Mouse (Mus musculus): ENCODE measurements around the gene Acacb. TPM values are rescaled to one million over a fixed set of nuclear protein-coding genes. Genes with fewer than 3 reads are reported as not detected.

Acacb gene
- polyA plus RNA-seq, 1 experiment from 2014 or later: 2.5 TPM

DNA sequence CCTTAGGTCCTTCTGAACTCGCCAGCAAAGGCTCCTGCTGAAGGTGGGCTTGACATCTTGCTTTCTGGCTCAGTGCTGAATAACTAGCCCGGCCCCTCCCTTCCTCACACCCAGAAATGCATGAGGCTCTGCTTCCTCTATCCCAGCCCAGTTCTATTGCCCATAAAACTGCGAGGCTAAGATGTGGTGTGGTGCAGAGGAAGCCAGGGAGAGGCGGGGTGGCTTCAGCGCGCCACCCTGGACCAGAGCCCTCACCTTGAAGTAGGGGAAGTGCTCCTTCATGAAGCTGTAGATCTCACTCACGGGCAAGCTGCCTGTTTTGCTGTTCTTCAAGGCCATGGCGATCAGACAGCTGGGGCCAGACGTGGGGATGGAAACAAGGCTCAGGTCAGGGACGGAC lies 113.2 kb downstream of the Acacb start:
- Histone ChIP-seq H3K4me1 (ENCODE audit: control insufficient read depth, insufficient read depth, low read length) (no peaks in the 10 kb centered on the region), H3K9me3 (ENCODE audit: control insufficient read depth, low read depth, low read length) (no peaks in the 10 kb centered on the region), H3K36me3 (ENCODE audit: control insufficient read depth, insufficient read depth, low read length) (no peaks in the 10 kb centered on the region), H3K4me2 (replicated peaks; ENCODE audit: low read depth, low read length) (no peak overlapping the region), H3K4me3 (ENCODE audit: low read depth, low read length) (no peak overlapping the region), H3K27me3 (ENCODE audit: control insufficient read depth, insufficient read depth, low read length) (no peaks in the 10 kb centered on the region), H3K9ac (replicated peaks; ENCODE audit: low read depth, low read length) (no peak overlapping the region), H3K27ac (ENCODE audit: low read length) (no peak overlapping the region)
- 73% methylated on average over 10 of the region's 10 CpGs for WGBS
- ATAC-seq (ENCODE audit: insufficient number of reproducible peaks, insufficient read depth, low FRiP score, low read depth): no peak

DNA sequence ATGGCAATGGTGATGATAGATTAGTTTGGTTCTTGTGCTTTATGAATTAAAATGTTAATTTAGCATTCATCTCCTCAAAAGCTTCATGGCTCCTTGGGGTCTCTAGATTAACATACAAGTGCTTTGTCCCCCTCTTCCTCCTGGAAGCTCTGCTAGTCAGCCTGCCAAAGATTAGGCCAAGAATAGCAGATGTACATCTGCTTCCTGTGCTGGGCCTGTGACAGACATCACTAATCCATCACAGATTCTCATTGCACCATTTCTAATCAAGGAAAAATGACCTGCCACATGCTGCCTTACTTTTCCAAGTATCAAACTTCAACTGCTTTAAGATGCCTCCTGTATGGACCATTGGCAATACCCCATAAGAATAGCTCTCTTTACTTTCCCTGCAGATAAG lies 115.2 kb downstream of the Acacb start:
- H3K36me3 ChIP-seq (ENCODE audit: control insufficient read depth, insufficient read depth, low read length): no peaks in the 10 kb centered on the region
- ATAC-seq (ENCODE audit: insufficient number of reproducible peaks, insufficient read depth, low FRiP score, low read depth): no peak

DNA sequence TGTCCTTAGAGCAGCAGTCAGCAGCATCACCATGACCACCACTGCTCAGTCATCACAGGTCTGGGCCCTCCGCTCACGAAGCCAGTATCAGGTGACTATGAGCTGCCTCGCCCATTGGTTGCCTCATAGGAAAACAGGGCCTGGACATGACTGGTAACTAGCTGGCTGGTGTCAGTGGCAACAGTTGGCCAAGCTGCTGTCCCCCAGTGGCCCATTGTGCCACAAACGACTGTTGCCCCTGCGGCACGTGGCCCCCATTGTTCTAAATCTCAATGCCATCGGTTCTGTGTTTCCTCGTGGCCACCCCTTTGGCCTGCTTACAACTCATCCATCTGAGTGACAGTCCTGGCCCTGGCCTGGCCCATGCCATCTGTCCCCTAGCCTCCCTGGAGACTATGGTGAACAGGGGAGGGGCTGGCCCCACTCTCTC lies 117.7 kb downstream of the Acacb start:
- Histone ChIP-seq H3K27me3 (ENCODE audit: control insufficient read depth, insufficient read depth, low read length) (no peaks in the 10 kb centered on the region), H3K4me3 (ENCODE audit: low read depth, low read length) (no peak overlapping the region), H3K36me3 (ENCODE audit: control insufficient read depth, insufficient read depth, low read length) (no peaks in the 10 kb centered on the region), H3K9ac (replicated peaks; ENCODE audit: low read depth, low read length) (no peak overlapping the region), H3K4me1 (ENCODE audit: control insufficient read depth, insufficient read depth, low read length) (no peaks in the 10 kb centered on the region), H3K4me2 (replicated peaks; ENCODE audit: low read depth, low read length) (no peak overlapping the region), H3K9me3 (ENCODE audit: control insufficient read depth, low read depth, low read length) (no peaks in the 10 kb centered on the region), H3K27ac (ENCODE audit: low read length) (no peak overlapping the region)
- WGBS: 73% methylated on average over 8 of the region's 8 CpGs
- ATAC-seq (ENCODE audit: insufficient number of reproducible peaks, insufficient read depth, low FRiP score, low read depth): no peak

More for the DNA sequence above, 115.2 kb downstream of the Acacb start:
- H3K4me2 ChIP-seq (replicated peaks; ENCODE audit: low read depth, low read length): no peak overlapping the region
- no peak overlapping the region for H3K9ac ChIP-seq (replicated peaks; ENCODE audit: low read depth, low read length)
- no peaks in the 10 kb centered on the region for H3K27me3 ChIP-seq (ENCODE audit: control insufficient read depth, insufficient read depth, low read length)
- no peaks in the 10 kb centered on the region for H3K4me1 ChIP-seq (ENCODE audit: control insufficient read depth, insufficient read depth, low read length)
- H3K9me3 ChIP-seq (ENCODE audit: control insufficient read depth, low read depth, low read length): no peaks in the 10 kb centered on the region
- no peak overlapping the region for H3K4me3 ChIP-seq (ENCODE audit: low read depth, low read length)
- no peak overlapping the region for H3K27ac ChIP-seq (ENCODE audit: low read length)

DNA sequence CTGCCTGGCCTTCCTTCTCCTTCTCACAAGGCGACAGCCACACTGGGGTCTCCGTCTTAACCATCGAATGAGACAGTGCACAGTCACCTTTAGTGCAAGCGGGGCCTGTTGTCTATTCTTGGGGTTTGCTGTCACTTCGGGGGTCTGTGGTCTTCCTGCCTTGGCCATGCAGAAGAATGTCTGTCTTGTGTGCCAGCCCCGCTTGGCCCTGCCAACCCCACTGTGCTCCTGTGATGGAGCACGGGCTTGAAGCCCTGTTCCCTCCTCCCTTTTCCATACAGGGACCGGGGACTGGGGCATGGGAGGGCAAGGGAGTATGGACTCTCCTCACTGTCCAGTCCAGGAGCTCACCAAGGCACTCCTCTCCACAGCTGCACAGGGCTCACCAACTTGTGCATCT lies 118.5 kb downstream of the Acacb start:
- 0 out of 2 replicates have a peak, but pooled peaks cover 2% of the 10 kb centered on the region for H3K4me1 ChIP-seq (ENCODE audit: control insufficient read depth, insufficient read depth, low read length)
- H3K9ac ChIP-seq (replicated peaks; ENCODE audit: low read depth, low read length): no peak overlapping the region
- H3K27ac ChIP-seq (ENCODE audit: low read length): no peak overlapping the region
- 84% methylated on average over 8 of the region's 8 CpGs for WGBS
- H3K9me3 ChIP-seq (ENCODE audit: control insufficient read depth, low read depth, low read length): no peaks in the 10 kb centered on the region
- H3K27me3 ChIP-seq (ENCODE audit: control insufficient read depth, insufficient read depth, low read length): no peaks in the 10 kb centered on the region
- no peak overlapping the region for H3K4me3 ChIP-seq (ENCODE audit: low read depth, low read length)
- H3K4me2 ChIP-seq (replicated peaks; ENCODE audit: low read depth, low read length): no peak overlapping the region
- no peak for ATAC-seq (ENCODE audit: insufficient number of reproducible peaks, insufficient read depth, low FRiP score, low read depth)
- H3K36me3 ChIP-seq (ENCODE audit: control insufficient read depth, insufficient read depth, low read length): no peaks in the 10 kb centered on the region

DNA sequence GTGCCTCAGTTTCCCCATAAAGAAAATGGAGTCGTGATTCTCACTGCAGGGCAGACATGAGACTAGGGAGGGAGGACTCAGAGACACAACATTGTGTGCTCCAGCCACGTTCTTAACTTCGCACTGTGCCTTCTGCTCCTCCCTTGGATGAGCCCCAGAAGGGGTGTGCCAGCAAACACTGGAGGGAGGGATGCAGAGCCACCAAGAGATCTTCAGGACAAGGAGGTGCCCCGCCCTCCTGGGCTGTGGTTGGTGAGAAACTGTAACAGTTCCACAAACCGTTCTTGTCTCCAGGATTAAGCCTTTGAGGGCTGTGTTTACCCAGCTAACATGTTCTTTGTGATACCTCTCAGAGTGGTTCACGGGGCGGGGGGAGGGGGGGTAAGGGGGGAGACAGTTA lies 122.3 kb downstream of the Acacb start:
- Histone ChIP-seq H3K4me2 (replicated peaks; ENCODE audit: low read depth, low read length) (no peak overlapping the region), H3K36me3 (ENCODE audit: control insufficient read depth, insufficient read depth, low read length) (no peaks in the 10 kb centered on the region), H3K27me3 (ENCODE audit: control insufficient read depth, insufficient read depth, low read length) (peaks cover 16% of the 10 kb centered on the region), H3K4me3 (ENCODE audit: low read depth, low read length) (no peak overlapping the region), H3K9me3 (ENCODE audit: control insufficient read depth, low read depth, low read length) (no peaks in the 10 kb centered on the region), H3K27ac (ENCODE audit: low read length) (no peak overlapping the region), H3K4me1 (ENCODE audit: control insufficient read depth, insufficient read depth, low read length) (0 out of 2 replicates have a peak, but pooled peaks cover 9% of the 10 kb centered on the region), H3K9ac (replicated peaks; ENCODE audit: low read depth, low read length) (no peak overlapping the region)
- peak; percentile 77 for ATAC-seq (ENCODE audit: insufficient number of reproducible peaks, insufficient read depth, low FRiP score, low read depth)
- WGBS: 22% methylated on average over 7 of the region's 7 CpGs

DNA sequence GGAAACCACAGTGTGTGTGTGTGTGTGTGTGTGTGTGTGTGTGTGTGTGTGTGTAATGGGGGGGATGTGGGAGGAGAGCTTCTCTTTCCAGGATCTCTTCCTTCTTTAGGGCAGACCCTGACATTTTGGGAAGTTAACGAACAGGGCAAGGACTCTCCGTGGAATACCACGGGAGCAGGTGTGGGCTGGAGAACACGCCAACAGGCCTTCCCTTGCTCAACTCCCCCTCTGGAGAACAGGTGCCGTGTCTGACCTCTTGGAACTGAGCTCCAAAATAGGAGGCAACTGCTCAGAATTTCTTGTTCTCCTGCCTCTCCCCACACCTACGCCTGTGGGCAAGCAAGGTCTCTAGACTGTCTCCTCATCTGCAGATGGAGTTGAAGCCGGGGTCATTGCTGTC lies 123.2 kb downstream of the Acacb start:
- Histone ChIP-seq H3K9me3 (ENCODE audit: control insufficient read depth, low read depth, low read length) (no peaks in the 10 kb centered on the region), H3K4me3 (ENCODE audit: low read depth, low read length) (no peak overlapping the region), H3K27ac (ENCODE audit: low read length) (no peak overlapping the region), H3K4me1 (ENCODE audit: control insufficient read depth, insufficient read depth, low read length) (peaks cover 13% of the 10 kb centered on the region; the same call in 1 of the 2 replicates), H3K36me3 (ENCODE audit: control insufficient read depth, insufficient read depth, low read length) (no peaks in the 10 kb centered on the region), H3K4me2 (replicated peaks; ENCODE audit: low read depth, low read length) (no peak overlapping the region), H3K27me3 (ENCODE audit: control insufficient read depth, insufficient read depth, low read length) (peaks cover 25% of the 10 kb centered on the region), H3K9ac (replicated peaks; ENCODE audit: low read depth, low read length) (no peak overlapping the region)
- ATAC-seq (ENCODE audit: insufficient number of reproducible peaks, insufficient read depth, low FRiP score, low read depth): no peak
- WGBS: 49% methylated on average over 7 of the region's 7 CpGs

DNA sequence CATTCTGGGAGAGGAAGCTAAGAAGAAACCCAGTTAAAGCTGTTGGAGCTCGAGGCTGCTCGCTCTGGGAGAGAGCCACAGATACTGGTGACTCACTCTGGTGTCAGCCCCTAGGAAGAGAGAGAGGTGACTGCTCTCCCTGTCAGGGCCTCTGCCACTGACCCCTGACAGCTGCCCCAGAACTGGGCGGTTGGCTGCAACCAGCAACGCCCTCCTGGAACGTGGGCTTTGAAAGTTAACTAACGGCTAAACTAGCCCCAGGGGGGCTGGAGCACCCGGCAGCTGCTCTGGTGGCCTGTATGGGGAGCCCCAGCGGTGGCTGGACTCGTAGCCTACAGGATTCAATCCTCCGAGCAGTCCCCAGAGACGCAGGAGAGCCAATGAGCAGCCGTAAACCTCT lies 123.6 kb downstream of the Acacb start:
- 15% methylated on average over 12 of the region's 12 CpGs for WGBS
- Histone ChIP-seq H3K4me2 (replicated peaks; ENCODE audit: low read depth, low read length) (no peak overlapping the region), H3K36me3 (ENCODE audit: control insufficient read depth, insufficient read depth, low read length) (no peaks in the 10 kb centered on the region), H3K4me1 (ENCODE audit: control insufficient read depth, insufficient read depth, low read length) (peaks cover 13% of the 10 kb centered on the region; the same call in 1 of the 2 replicates), H3K9ac (replicated peaks; ENCODE audit: low read depth, low read length) (no peak overlapping the region), H3K27me3 (ENCODE audit: control insufficient read depth, insufficient read depth, low read length) (peaks cover 28% of the 10 kb centered on the region), H3K9me3 (ENCODE audit: control insufficient read depth, low read depth, low read length) (no peaks in the 10 kb centered on the region), H3K27ac (ENCODE audit: low read length) (no peak overlapping the region), H3K4me3 (ENCODE audit: low read depth, low read length) (no peak overlapping the region)
- no peak for ATAC-seq (ENCODE audit: insufficient number of reproducible peaks, insufficient read depth, low FRiP score, low read depth)

DNA sequence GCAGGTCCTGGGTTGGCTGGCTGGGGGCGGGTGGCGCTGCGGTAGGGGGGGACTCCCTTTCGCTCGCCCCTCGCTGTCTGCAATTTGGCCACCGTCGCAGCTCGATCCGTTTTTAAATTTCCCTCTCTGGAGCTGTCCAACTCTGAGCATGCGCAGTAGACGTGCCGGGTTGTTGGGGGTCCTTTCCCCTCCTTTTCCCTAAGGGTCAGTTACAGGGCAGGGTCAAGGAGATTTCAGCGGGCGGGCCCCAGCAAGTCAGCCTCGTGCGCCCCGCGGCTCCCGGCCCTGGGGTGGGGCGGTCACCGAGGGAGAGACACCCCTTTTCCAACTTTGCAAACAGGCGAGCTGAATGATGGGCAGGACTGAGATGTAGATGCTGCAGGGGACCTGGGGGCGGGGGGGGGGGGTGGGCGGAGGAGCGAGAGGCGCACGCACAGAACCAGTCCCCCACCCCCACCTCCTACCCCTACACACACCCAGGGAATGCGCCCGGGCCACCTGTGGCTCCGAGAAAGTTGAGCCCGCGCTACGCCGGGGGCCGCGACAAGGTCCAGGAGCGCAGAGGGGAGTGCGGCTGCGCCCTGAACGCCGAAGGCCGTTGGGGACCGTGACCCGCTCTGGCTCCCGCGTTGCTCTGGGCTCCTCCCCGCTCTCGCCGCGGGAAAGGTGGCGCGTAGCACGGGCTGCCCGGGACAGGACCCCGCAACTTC lies 127.5 kb downstream of the Acacb start, which contains the start of gene Foxn4:
Gene Foxn4 (minus strand): TSS at position 115 of the 710 bp plus-strand sequence.
- peaks cover 41% of the 10 kb centered on the region for H3K27me3 ChIP-seq (ENCODE audit: control insufficient read depth, insufficient read depth, low read length)
- H3K9ac ChIP-seq (replicated peaks; ENCODE audit: low read depth, low read length): no peak within 1 kb of the TSS
- peaks cover 13% of the 10 kb centered on the region; the same call in 1 of the 2 replicates for H3K4me1 ChIP-seq (ENCODE audit: control insufficient read depth, insufficient read depth, low read length)
- H3K4me2 ChIP-seq (replicated peaks; ENCODE audit: low read depth, low read length): peak within 1 kb of the TSS; percentile 56
- H3K4me3 ChIP-seq (ENCODE audit: low read depth, low read length): peak within 1 kb of the TSS; percentile 29
- no peaks in the 10 kb centered on the region for H3K9me3 ChIP-seq (ENCODE audit: control insufficient read depth, low read depth, low read length)
- H3K36me3 ChIP-seq (ENCODE audit: control insufficient read depth, insufficient read depth, low read length): no peaks in the 10 kb centered on the region
- H3K27ac ChIP-seq (ENCODE audit: low read length): no peak within 1 kb of the TSS
- no peak for ATAC-seq (ENCODE audit: insufficient number of reproducible peaks, insufficient read depth, low FRiP score, low read depth)
- under 1% methylated on average over 46 of the region's 56 CpGs for WGBS

DNA sequence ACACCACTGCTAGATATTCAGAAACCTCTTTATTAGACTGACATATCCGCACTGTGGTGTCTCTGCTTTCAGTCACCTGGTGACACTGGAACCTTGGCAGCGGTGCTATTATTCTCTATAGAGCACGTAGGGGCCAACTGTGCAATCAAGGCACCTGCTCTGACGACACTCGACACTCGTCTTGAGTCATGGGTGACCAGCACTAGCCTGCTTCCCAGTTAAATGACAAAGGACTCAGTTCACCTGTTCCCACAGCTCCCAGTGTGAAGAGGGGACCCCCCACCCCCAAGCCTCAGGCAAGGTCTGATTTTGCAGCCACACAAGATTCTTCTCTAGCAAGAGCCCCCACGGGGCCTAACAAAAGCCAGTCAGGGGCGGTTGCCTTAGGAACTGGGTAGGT lies 129.0 kb downstream of the Acacb start:
- H3K36me3 ChIP-seq (ENCODE audit: control insufficient read depth, insufficient read depth, low read length): no peaks in the 10 kb centered on the region
- peaks cover 41% of the 10 kb centered on the region for H3K27me3 ChIP-seq (ENCODE audit: control insufficient read depth, insufficient read depth, low read length)
- ATAC-seq (ENCODE audit: insufficient number of reproducible peaks, insufficient read depth, low FRiP score, low read depth): no peak
- no peak overlapping the region for H3K4me3 ChIP-seq (ENCODE audit: low read depth, low read length)
- no peak overlapping the region for H3K4me2 ChIP-seq (replicated peaks; ENCODE audit: low read depth, low read length)
- 29% methylated on average over 8 of the region's 8 CpGs for WGBS
- H3K27ac ChIP-seq (ENCODE audit: low read length): no peak overlapping the region
- H3K9me3 ChIP-seq (ENCODE audit: control insufficient read depth, low read depth, low read length): no peaks in the 10 kb centered on the region
- H3K9ac ChIP-seq (replicated peaks; ENCODE audit: low read depth, low read length): no peak overlapping the region
- peaks cover 8% of the 10 kb centered on the region; the same call in 1 of the 2 replicates for H3K4me1 ChIP-seq (ENCODE audit: control insufficient read depth, insufficient read depth, low read length)
